In the genomic region with DNA sequence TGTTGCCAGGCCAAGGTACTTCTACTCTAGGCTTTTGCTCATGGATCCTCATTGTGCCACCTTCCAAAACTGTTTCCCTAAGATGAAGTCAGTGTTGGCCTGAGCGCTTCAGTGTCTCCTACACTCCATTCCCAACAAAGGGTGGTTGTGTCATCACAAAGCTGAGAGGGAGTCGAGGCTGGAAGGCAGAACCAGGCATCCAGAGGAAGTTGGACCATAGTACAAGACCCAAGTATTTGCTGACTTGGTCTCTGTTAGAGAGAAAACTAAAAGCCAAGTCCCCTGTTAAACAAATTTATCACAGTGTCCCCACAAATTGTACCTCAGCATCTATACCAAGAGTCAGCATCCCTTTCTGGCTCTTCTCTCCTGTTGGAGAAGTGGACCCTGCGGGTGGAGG, we compare ENCODE assay signal across 11 mouse cellular contexts. TPM values are rescaled to one million over a fixed set of nuclear protein-coding genes. Genes with fewer than 3 reads are reported as not detected.
DNase-seq lines count a peak whose midpoint lies in the region; ATAC-seq and TF ChIP-seq lines count a peak whose summit lies in the region.
"Had no signal": no experiment of that assay in that cellular context is flagged by ENCODE, and none has a peak within 500 bp of the region (broad histone marks: within the 10 kb centered on the region; RNA-seq: fewer than 3 reads in every experiment).

A gene (minus strand): TSS at position 101 of the 400 bp plus-strand sequence.

- intact Hi-C loops in left cerebral cortex, postnatal 14 days (cut with DNase I) = loop anchor here (10.0 kb wide), 1 partner anchor 397 kb away; no protein-coding TSS in a partner anchor

- TF ChIP-seq CTCF in Patski (IDR thresholded peaks at IDR 0.05) = no peak
- no peak for TF ChIP-seq CTCF in bone marrow macrophage, adult 2 months (IDR thresholded peaks at IDR 0.05; ENCODE audit: low read depth, low read length)
- TF ChIP-seq CTCF in lung, adult 2 months (IDR thresholded peaks at IDR 0.05; ENCODE audit: insufficient read depth, low read length) = no peak

- H3K4me3 ChIP-seq in bone marrow macrophage, adult 2 months (ENCODE audit: insufficient read depth, low read length) = no peak within 1 kb of the TSS
- H3K4me3 ChIP-seq in lung, adult 2 months (replicated peaks; ENCODE audit: extremely low read depth, low read depth, low read length) = no peak within 1 kb of the TSS
- H3K4me3 ChIP-seq: erythroblast, embryonic 14.5 days; heart, embryonic 15.5 days; limb, embryonic 13.5 days had no signal

- no peaks in the 10 kb centered on the region for H3K27me3 ChIP-seq in Patski
- H3K27me3 ChIP-seq: heart, embryonic 15.5 days; limb, embryonic 13.5 days had no signal

- DNase-seq in layer of hippocampus, adult 18-20 months (ENCODE audit: low spot score in 2 of 2) = no peak
- DNase-seq in layer of hippocampus, adult 9-10 months (ENCODE audit: low spot score) = no peak
- no peak for DNase-seq in Patski (ENCODE audit: low read depth, low spot score)
- DNase-seq in left cerebral cortex, postnatal 14 days (ENCODE audit: low spot score in 2 of 2) = no peak
- no peak for DNase-seq in cerebellum, adult 9-10 months
- no peak for DNase-seq in lung, adult 2 months
- no peak for DNase-seq in kidney, adult 18-20 months

- TF ChIP-seq POLR2A in bone marrow macrophage, adult 2 months (IDR thresholded peaks at IDR 0.05; ENCODE audit: borderline replicate concordance, low read depth, low read length) = no peak
- TF ChIP-seq POLR2A in lung, adult 2 months (IDR thresholded peaks at IDR 0.05; ENCODE audit: borderline replicate concordance, extremely low read depth, low read depth, low read length) = no peak

- CTCF ChIA-PET in Patski (lab: Charles Lee) = no interaction called here

- POLR2A ChIA-PET in Patski (lab: Charles Lee) = no interaction called here

- peaks cover 5% of the 10 kb centered on the region; the same call in 1 of the 2 replicates for H3K4me1 ChIP-seq in bone marrow macrophage, adult 2 months (ENCODE audit: control insufficient read depth, insufficient read depth, low read length)
- H3K4me1 ChIP-seq in lung, adult 2 months (ENCODE audit: control insufficient read depth, insufficient read depth, low read length) = peaks cover 2% of the 10 kb centered on the region; the same call in 1 of the 2 replicates

- no peak within 1 kb of the TSS for H3K27ac ChIP-seq in bone marrow macrophage, adult 2 months (ENCODE audit: insufficient read depth, low read depth, low read length)
- H3K27ac ChIP-seq: heart, embryonic 15.5 days; limb, embryonic 13.5 days had no signal

- WGBS in lung, adult 2 months = 89% methylated on average over 3 of the region's 3 CpGs

- in situ Hi-C loops in Patski (cut with MboI; ENCODE audit: low pct_unique_long_range_greater_than_20kb) = loop anchor here (5.0 to 10.0 kb wide), 3 partner anchors 49 to 717 kb away; a partner anchor contains a TSS

- no peak for ATAC-seq in Patski

RNA-seq across cellular contexts. Expression of the gene that starts here (rescaled TPM):
- 10 to 100 TPM; 18.3 to 20.8 TPM for total RNA-seq in layer of hippocampus, adult 18-20 months (2021)
- 17.8 TPM for polyA plus RNA-seq in Patski (2021)
- 8.4 and 10.3 TPM in 2 replicates for polyA plus RNA-seq in bone marrow macrophage, adult 2 months (2012; ENCODE audit: insufficient read depth, insufficient read length, missing spikeins)
- total RNA-seq in left cerebral cortex, postnatal 14 days (2021) = 10 to 100 TPM; 13.3 to 16.1 TPM
- polyA plus RNA-seq in lung, adult 2 months (2012; rRNA removed) = 8.0 and 9.3 TPM in 2 replicates
